In genomic region chr8:31720021-31720420, GRCm38 (mm10) we compare ENCODE assay signal across 15 mouse cellular contexts.
DNase-seq lines count a peak whose midpoint lies in the region; ATAC-seq lines count a peak whose summit lies in the region.
"Had no signal": no experiment of that assay in that cellular context is flagged by ENCODE, and none has a peak within 500 bp of the region (broad histone marks: within the 10 kb centered on the region; RNA-seq: fewer than 3 reads in every experiment).

No protein-coding gene starts in this region.

- H3K4me2 ChIP-seq in liver, embryonic 12.5 days = peak overlapping the region; percentile 58
- H3K4me2 ChIP-seq: hindbrain, embryonic 15.5 days; midbrain, embryonic 11.5 days had no signal

- DNase-seq in embryo, embryonic 10.5 days (ENCODE audit: low spot score) = peak; percentile 2
- DNase-seq in embryo, embryonic 9.5 days (ENCODE audit: extremely low spot score) = no peak
- peak; percentile 7 for DNase-seq in ovary, adult 18-20 months (ENCODE audit: low spot score)
- DNase-seq in ovary, postnatal 14 days (ENCODE audit: low spot score) = no peak
- DNase-seq in yolk sac, embryonic 10.5 days (ENCODE audit: low spot score) = peak; percentile 3
- no peak for DNase-seq in midbrain, embryonic 10.5 days (ENCODE audit: low spot score)
- DNase-seq: cerebellum, adult 18-20 months; kidney, adult 18-20 months; kidney, postnatal 10 days had no signal

- H3K36me3 ChIP-seq in liver, embryonic 12.5 days = no peaks in the 10 kb centered on the region
- no peaks in the 10 kb centered on the region for H3K36me3 ChIP-seq in midbrain, embryonic 10.5 days
- H3K36me3 ChIP-seq: hindbrain, embryonic 15.5 days; limb, embryonic 10.5 days had no signal

- 0 out of 2 replicates have a peak, but pooled peaks cover 2% of the 10 kb centered on the region for H3K9me3 ChIP-seq in liver, embryonic 12.5 days (replicated peaks)
- no peaks in the 10 kb centered on the region for H3K9me3 ChIP-seq in midbrain, embryonic 10.5 days (replicated peaks)
- H3K9me3 ChIP-seq: hindbrain, embryonic 15.5 days; limb, embryonic 10.5 days had no signal

- H3K4me1 ChIP-seq in liver, embryonic 12.5 days = peaks cover 64% of the 10 kb centered on the region
- peaks cover 8% of the 10 kb centered on the region for H3K4me1 ChIP-seq in midbrain, embryonic 10.5 days
- H3K4me1 ChIP-seq: hindbrain, embryonic 15.5 days had no signal

- no peaks in the 10 kb centered on the region for H3K27me3 ChIP-seq in liver, embryonic 12.5 days (replicated peaks)
- no peaks in the 10 kb centered on the region for H3K27me3 ChIP-seq in midbrain, embryonic 10.5 days (ENCODE audit: low read depth, poor library complexity, severe bottlenecking)
- H3K27me3 ChIP-seq: hindbrain, embryonic 15.5 days had no signal

- ATAC-seq in liver, embryonic 12.5 days = peak; percentile 94
- no peak for ATAC-seq in CD4-positive, CD25-positive, alpha-beta regulatory T cell, adult 4 months

- H3K9ac ChIP-seq in liver, embryonic 12.5 days = peak overlapping the region; percentile 34; the same call in 1 of the 2 replicates
- H3K9ac ChIP-seq: hindbrain, embryonic 15.5 days had no signal

- 0 out of 2 replicates have a peak overlapping the region, but pooled peaks have one; percentile 1 for H3K4me3 ChIP-seq in liver, embryonic 12.5 days
- H3K4me3 ChIP-seq in midbrain, embryonic 10.5 days = no peak overlapping the region
- H3K4me3 ChIP-seq: hindbrain, embryonic 15.5 days; layer of hippocampus, adult 2 months; limb, embryonic 10.5 days had no signal

- 7% methylated on average over 3 of the region's 3 CpGs for WGBS in liver, embryonic 12.5 days (ENCODE audit: insufficient replicate concordance)
- WGBS in midbrain, embryonic 10.5 days = 53% methylated on average over 3 of the region's 3 CpGs

- H3K27ac ChIP-seq in liver, embryonic 12.5 days = peak overlapping the region; percentile 90
- no peak overlapping the region for H3K27ac ChIP-seq in midbrain, embryonic 10.5 days (replicated peaks)
- H3K27ac ChIP-seq: hindbrain, embryonic 15.5 days; layer of hippocampus, adult 2 months had no signal

Comparison
In these comparisons a context has a peak if more than half of its experiments do, and no peak if none do; other contexts are left out.
1. DNase-seq: peak in embryo, embryonic 10.5 days (single experiment), ovary, adult 18-20 months (single experiment) and yolk sac, embryonic 10.5 days (single experiment); none in embryo, embryonic 9.5 days (single experiment), ovary, postnatal 14 days (single experiment) and midbrain, embryonic 10.5 days (single experiment).